Mouse (Mus musculus): ENCODE data around the gene Gcsam.

- TF ChIP-seq GATA1 (IDR thresholded peaks at IDR 0.05; ENCODE audit: borderline replicate concordance, low read length), result no peak
- no peak for TF ChIP-seq FLI1 (IDR thresholded peaks at IDR 0.05; ENCODE audit: low read length)
Measured at GRCm38 (mm10) chr16:45629497-45630105, 19.4 kb downstream of the Gcsam start.
